In the genomic region with DNA sequence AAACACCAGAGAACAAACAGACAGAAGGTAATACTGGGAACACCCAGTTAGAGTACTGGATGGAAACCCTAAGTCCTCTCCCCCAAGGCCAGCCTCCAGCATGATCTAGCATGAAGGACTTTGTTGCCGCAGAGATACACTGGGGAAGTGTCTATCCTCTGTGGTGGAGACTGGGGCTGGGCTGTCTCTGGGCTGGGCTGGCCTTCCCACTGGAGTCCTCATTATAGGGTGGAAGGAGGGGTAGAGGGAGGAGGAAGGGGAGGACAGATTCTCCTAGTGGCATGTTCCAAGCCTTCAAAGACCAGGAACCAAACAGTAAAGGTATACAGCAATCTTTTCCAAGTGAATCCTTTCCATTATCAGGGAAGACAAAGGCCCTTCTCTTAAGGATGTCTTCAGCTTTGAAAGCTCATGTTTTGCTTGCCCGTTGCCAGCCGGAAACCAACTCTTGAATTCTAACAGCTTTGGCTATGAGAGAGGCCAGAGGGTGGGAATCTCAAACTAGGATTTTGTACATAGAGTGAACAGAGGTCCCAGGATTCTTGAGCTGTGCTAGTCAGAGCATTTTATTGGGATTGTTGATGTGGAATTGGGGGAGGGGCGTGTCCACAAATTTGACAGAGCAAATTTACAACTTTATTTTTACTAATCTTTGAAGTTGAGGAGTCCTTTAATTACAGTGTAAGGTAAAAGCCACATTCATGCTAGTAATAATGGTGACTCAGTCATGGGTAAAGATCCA, we compare ENCODE assay signal across 11 mouse cellular contexts.
DNase-seq lines count a peak whose midpoint lies in the region; ATAC-seq and TF ChIP-seq lines count a peak whose summit lies in the region.
"Had no signal": no experiment of that assay in that cellular context is flagged by ENCODE, and none has a peak within 500 bp of the region (broad histone marks: within the 10 kb centered on the region; RNA-seq: fewer than 3 reads in every experiment).

No protein-coding gene starts in this region.

- H3K36me3 ChIP-seq in lung, embryonic 15.5 days = no peaks in the 10 kb centered on the region
- no peaks in the 10 kb centered on the region for H3K36me3 ChIP-seq in forebrain, embryonic 13.5 days (ENCODE audit: poor library complexity, severe bottlenecking)
- no peaks in the 10 kb centered on the region for H3K36me3 ChIP-seq in hindbrain, postnatal 0 days (ENCODE audit: insufficient read depth, low read length)
- no peaks in the 10 kb centered on the region for H3K36me3 ChIP-seq in midbrain, postnatal 0 days (ENCODE audit: insufficient read depth, low read length)

- H3K4me1 ChIP-seq in lung, embryonic 15.5 days = peaks cover 18% of the 10 kb centered on the region
- H3K4me1 ChIP-seq in forebrain, embryonic 13.5 days = peaks cover 26% of the 10 kb centered on the region
- H3K4me1 ChIP-seq in hindbrain, postnatal 0 days (ENCODE audit: insufficient read depth, low read length) = peaks cover 9% of the 10 kb centered on the region
- H3K4me1 ChIP-seq in midbrain, postnatal 0 days (ENCODE audit: insufficient read depth, low read length) = peaks cover 16% of the 10 kb centered on the region

- H3K27ac ChIP-seq in lung, embryonic 15.5 days = no peak overlapping the region
- H3K27ac ChIP-seq in forebrain, embryonic 13.5 days = peak overlapping the region; percentile 58
- H3K27ac ChIP-seq in hindbrain, postnatal 0 days = peak overlapping the region; percentile 73; the same call in 1 of the 2 replicates
- peak overlapping the region; percentile 64; the same call in 1 of the 2 replicates for H3K27ac ChIP-seq in midbrain, postnatal 0 days (ENCODE audit: low read depth, low read length)

- no peak overlapping the region for H3K9ac ChIP-seq in lung, embryonic 15.5 days
- no peak overlapping the region for H3K9ac ChIP-seq in forebrain, embryonic 13.5 days
- H3K9ac ChIP-seq in hindbrain, postnatal 0 days (replicated peaks; ENCODE audit: low read length) = no peak overlapping the region
- H3K9ac ChIP-seq in midbrain, postnatal 0 days (replicated peaks; ENCODE audit: low read length, poor library complexity, severe bottlenecking) = no peak overlapping the region

- WGBS in lung, embryonic 15.5 days = 82% methylated on average over 4 of the region's 4 CpGs
- WGBS in forebrain, embryonic 13.5 days = 76% methylated on average over 4 of the region's 4 CpGs
- 62% methylated on average over 4 of the region's 4 CpGs for WGBS in hindbrain, postnatal 0 days
- WGBS in midbrain, postnatal 0 days = 63% methylated on average over 4 of the region's 4 CpGs

- H3K4me2 ChIP-seq in lung, embryonic 15.5 days = no peak overlapping the region
- 0 out of 2 replicates have a peak overlapping the region, but pooled peaks have one; percentile 5 for H3K4me2 ChIP-seq in forebrain, embryonic 13.5 days
- H3K4me2 ChIP-seq in hindbrain, postnatal 0 days (ENCODE audit: low read depth, low read length) = no peak overlapping the region
- H3K4me2 ChIP-seq in midbrain, postnatal 0 days (ENCODE audit: low read depth, low read length, poor library complexity, severe bottlenecking) = no peak overlapping the region

- H3K4me3 ChIP-seq in lung, embryonic 15.5 days = no peak overlapping the region
- no peak overlapping the region for H3K4me3 ChIP-seq in forebrain, embryonic 13.5 days
- H3K4me3 ChIP-seq in hindbrain, postnatal 0 days (ENCODE audit: low read length) = no peak overlapping the region
- no peak overlapping the region for H3K4me3 ChIP-seq in midbrain, postnatal 0 days (ENCODE audit: low read depth, low read length)

- no peak for DNase-seq in lung, postnatal 25 days (ENCODE audit: low spot score)
- DNase-seq in hindbrain, postnatal 0 days (ENCODE audit: low spot score) = no peak
- DNase-seq in midbrain, postnatal 0 days (ENCODE audit: low spot score) = no peak
- no peak for DNase-seq in retina, postnatal 1 day
- DNase-seq in layer of hippocampus, postnatal 25 days (ENCODE audit: extremely low spot score in 1 of 2, low spot score in 1 of 2) = no peak
- DNase-seq in right cerebral cortex, postnatal 4 days = no peak
- DNase-seq: heart, postnatal 4 days; kidney, postnatal 36 days; thymus, postnatal 14 days had no signal

- no peak for TF ChIP-seq CTCF in hindbrain, postnatal 0 days (IDR thresholded peaks at IDR 0.05; ENCODE audit: low read depth)
- no peak for TF ChIP-seq CTCF in midbrain, postnatal 0 days (IDR thresholded peaks at IDR 0.05)

- peak; percentile 35; the same call in 1 of the 2 replicates for ATAC-seq in lung, embryonic 15.5 days (ENCODE audit: borderline replicate concordance, extremely low read depth, low FRiP score, low TSS enrichment)
- ATAC-seq in forebrain, embryonic 13.5 days = no peak; the same call in 1 of the 2 replicates
- ATAC-seq in hindbrain, postnatal 0 days = peak; percentile 84
- peak; percentile 59; the same call in 1 of the 2 replicates for ATAC-seq in midbrain, postnatal 0 days (ENCODE audit: low FRiP score)

- no peaks in the 10 kb centered on the region for H3K27me3 ChIP-seq in lung, embryonic 15.5 days
- H3K27me3 ChIP-seq in forebrain, embryonic 13.5 days = no peaks in the 10 kb centered on the region
- no peaks in the 10 kb centered on the region for H3K27me3 ChIP-seq in hindbrain, postnatal 0 days (ENCODE audit: insufficient read depth, low read length)
- no peaks in the 10 kb centered on the region for H3K27me3 ChIP-seq in midbrain, postnatal 0 days (ENCODE audit: insufficient read depth, low read length)

- H3K9me3 ChIP-seq in lung, embryonic 15.5 days = no peaks in the 10 kb centered on the region
- H3K9me3 ChIP-seq in forebrain, embryonic 13.5 days (replicated peaks) = no peaks in the 10 kb centered on the region
- H3K9me3 ChIP-seq in hindbrain, postnatal 0 days (ENCODE audit: low read length) = no peaks in the 10 kb centered on the region
- no peaks in the 10 kb centered on the region for H3K9me3 ChIP-seq in midbrain, postnatal 0 days (ENCODE audit: low read length)
